Mouse (Mus musculus) liver, adult 2 months (tissue): ENCODE results near the gene 3110082J24Rik.

ENCODE experiments used
- CTCF ChIP-seq: fragments of 200-500 bp; IDR thresholded peaks from 2 replicates; pipeline ENCODE4 v1.5.1; 2011; ENCODE audit warnings: low read depth, low read length, control low read depth
- POLR2A ChIP-seq: fragments of 200-500 bp; IDR thresholded peaks from 2 replicates; pipeline ENCODE4 v1.6.1; 2011; ENCODE audit warnings: low read length, control low read depth; ENCODE audit not compliant: insufficient read depth; ENCODE audit errors: extremely low read depth

GRCm38 (mm10) chr5:30107611-30108041 is 1.7 kb upstream of the 3110082J24Rik start:
- TF ChIP-seq POLR2A (no peak), CTCF (no peak)
